Mouse (Mus musculus) lung, adult 2 months (tissue): ENCODE measurements at regions not wholly inside any gene's neighbourhood (a gene's known extent, or its start where the extent isn't known, plus 50 kb on each side); places are given as distances from the start of the nearest gene placed in this dataset.

ENCODE experiments used
- DNase-seq: peaks from one replicate; pipeline ENCODE4 v3.0.0; 2022
- H3K4me1 ChIP-seq: fragments of 200-500 bp; 2 replicates; pipeline ENCODE4 v1.6.1; 2011; ENCODE audit warnings: low read length; ENCODE audit not compliant: control insufficient read depth, insufficient read depth
- H3K4me3 ChIP-seq: fragments of 200-500 bp; replicated peaks from 2 replicates; pipeline ENCODE3; 2011; ENCODE audit warnings: low read depth, mild to moderate bottlenecking, control low read depth, low read length; ENCODE audit errors: extremely low read depth
- CTCF ChIP-seq: fragments of 200-500 bp; IDR thresholded peaks from 2 replicates; pipeline ENCODE4 v1.5.1; 2011; ENCODE audit warnings: mild to moderate bottlenecking, low read length, control low read depth; ENCODE audit not compliant: insufficient read depth
- POLR2A ChIP-seq: fragments of 200-500 bp; IDR thresholded peaks from 2 replicates; pipeline ENCODE4 v1.6.1; 2011; ENCODE audit warnings: low read depth, mild to moderate bottlenecking, control low read depth, low read length, borderline replicate concordance; ENCODE audit errors: extremely low read depth
- WGBS: fragments of 180-500 bp; shearing (Covaris S2); methylation state at CpG from one replicate; pipeline ENCODE4 v1.1.7; 2018; 5-methylcytosine and 5-hydroxymethylcytosine counted together

GRCm38 (mm10) chr5:148724470-148724869 is 171.9 kb upstream of the Ubl3 start:
- H3K4me1 ChIP-seq, result no peaks in the 10 kb centered on the region
- WGBS, result 86% methylated on average over 6 of the region's 6 CpGs
- no peak for DNase-seq
- TF ChIP-seq POLR2A, result no peak
- no peak for TF ChIP-seq CTCF
- no peak overlapping the region for H3K4me3 ChIP-seq

GRCm38 (mm10) chr5:148723677-148724227 is 171.2 kb upstream of the Ubl3 start:
- no peak for DNase-seq
- TF ChIP-seq CTCF, result no peak
- no peak for TF ChIP-seq POLR2A
- no peaks in the 10 kb centered on the region for H3K4me1 ChIP-seq
- 93% methylated on average over 11 of the region's 11 CpGs for WGBS
- H3K4me3 ChIP-seq, result no peak overlapping the region

- Histone ChIP-seq H3K4me3 (no peak overlapping the region), H3K4me1 (no peaks in the 10 kb centered on the region)
- 89% methylated on average over 5 of the region's 5 CpGs for WGBS
- no peak for TF ChIP-seq POLR2A
- no peak for TF ChIP-seq CTCF
- no peak for DNase-seq
These were observed 168.0 kb upstream of the Ubl3 start for GRCm38 (mm10) chr5:148720604-148721003.

GRCm38 (mm10) chr5:148716633-148717032 is 164.0 kb upstream of the Ubl3 start:
- DNase-seq, result no peak
- Histone ChIP-seq H3K4me3 (no peak overlapping the region), H3K4me1 (no peaks in the 10 kb centered on the region)
- TF ChIP-seq POLR2A, result no peak
- no peak for TF ChIP-seq CTCF
- 91% methylated on average over 6 of the region's 6 CpGs for WGBS

- WGBS, result 64% methylated on average over 15 of the region's 15 CpGs
These were observed 162.8 kb upstream of the Ubl3 start for GRCm38 (mm10) chr5:148715218-148715991.

GRCm38 (mm10) chr5:148714807-148715206 is 162.2 kb upstream of the Ubl3 start:
- 60% methylated on average over 4 of the region's 4 CpGs for WGBS
- Histone ChIP-seq H3K4me1 (no peaks in the 10 kb centered on the region), H3K4me3 (no peak overlapping the region)
- TF ChIP-seq CTCF, result no peak
- no peak for TF ChIP-seq POLR2A
- DNase-seq, result no peak

More at GRCm38 (mm10) chr5:148715218-148715991, 162.8 kb upstream of the Ubl3 start:
- TF ChIP-seq POLR2A, result no peak
- TF ChIP-seq CTCF, result no peak
- Histone ChIP-seq H3K4me1 (no peaks in the 10 kb centered on the region), H3K4me3 (no peak overlapping the region)
- DNase-seq, result no peak

GRCm38 (mm10) chr5:148713796-148714195 is 161.2 kb upstream of the Ubl3 start:
- Histone ChIP-seq H3K4me1 (peaks cover 3% of the 10 kb centered on the region; the same call in 1 of the 2 replicates), H3K4me3 (no peak overlapping the region)
- WGBS, result 82% methylated on average over 5 of the region's 5 CpGs
- peak; percentile 43 for DNase-seq
- TF ChIP-seq POLR2A (no peak), CTCF (no peak)

- no peak for DNase-seq
- TF ChIP-seq CTCF (no peak), POLR2A (no peak)
- Histone ChIP-seq H3K4me3 (no peak overlapping the region), H3K4me1 (peaks cover 7% of the 10 kb centered on the region; the same call in 1 of the 2 replicates)
These were observed 160.4 kb upstream of the Ubl3 start for GRCm38 (mm10) chr5:148713039-148713438.

- 80% methylated on average over 5 of the region's 5 CpGs for WGBS
- Histone ChIP-seq H3K4me1 (peaks cover 10% of the 10 kb centered on the region; the same call in 1 of the 2 replicates), H3K4me3 (no peak overlapping the region)
- no peak for DNase-seq
- TF ChIP-seq CTCF (no peak), POLR2A (no peak)
These were observed 159.0 kb upstream of the Ubl3 start for GRCm38 (mm10) chr5:148711570-148711969.

- WGBS, result 37% methylated on average over 10 of the region's 10 CpGs
- DNase-seq, result no peak
These were observed 156.7 kb upstream of the Ubl3 start for GRCm38 (mm10) chr5:148709111-148709771.

More at GRCm38 (mm10) chr5:148709111-148709771, 156.7 kb upstream of the Ubl3 start:
- Histone ChIP-seq H3K4me1 (peaks cover 10% of the 10 kb centered on the region; the same call in 1 of the 2 replicates), H3K4me3 (no peak overlapping the region)
- no peak for TF ChIP-seq POLR2A
- TF ChIP-seq CTCF, result no peak
